Mouse (Mus musculus): ENCODE results near the gene Olfr502.
"Not testable (repeated sequence)": the region's sequence is repeated elsewhere in the genome, so short reads cannot be mapped to it uniquely, and the experiment has no call there.

The Olfr502 gene

DNA sequence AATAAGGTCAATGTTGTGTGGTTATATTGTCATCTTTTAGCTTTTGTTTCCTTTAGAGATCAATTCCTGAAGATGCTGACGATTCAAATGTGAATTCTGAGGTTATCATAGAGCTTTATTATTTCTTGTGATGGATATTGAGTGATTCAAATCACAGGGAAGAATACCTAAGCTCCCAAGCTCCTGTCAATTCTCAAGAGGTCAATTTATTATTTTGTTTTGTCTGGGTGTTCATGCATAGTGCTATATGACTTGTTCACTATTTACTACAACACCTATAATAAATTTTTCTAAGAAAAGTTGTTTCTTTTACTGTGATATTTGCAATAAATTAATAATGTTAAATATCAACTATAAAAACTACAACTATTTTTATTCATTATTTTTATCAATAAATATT is at the start of gene Olfr502:
Olfr502 (minus strand) TSS at position 101 of the 400 bp plus-strand sequence.
- no peak for DNase-seq

DNA sequence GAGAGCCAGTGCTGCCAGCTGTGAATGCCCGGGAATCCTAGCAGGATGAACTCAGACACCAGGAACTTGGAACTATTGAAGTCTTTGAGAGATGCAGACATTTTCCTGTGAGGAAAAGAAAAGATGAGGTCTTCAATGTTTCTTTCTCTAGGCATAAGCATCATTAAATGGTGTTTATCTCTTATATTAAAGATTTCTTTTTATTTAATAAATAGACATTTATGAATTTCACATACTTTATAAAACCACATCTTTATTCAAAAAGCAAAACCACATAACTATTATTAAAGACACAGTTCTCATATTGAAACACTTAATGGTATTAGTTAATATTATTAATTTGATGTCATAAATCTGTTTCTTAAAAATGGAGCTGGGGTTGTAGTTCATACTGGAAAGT is 40.8 kb upstream of the Olfr502 start, which contains the start of gene Olfr504:
Olfr504 (minus strand) TSS at position 101 of the 400 bp plus-strand sequence.
- DNase-seq = no peak

GRCm38 (mm10) chr7:108544227-108544626 is 19.4 kb upstream of the Olfr502 start, which contains the start of gene Olfr503:
Gene Olfr503 (plus strand): TSS chr7:108544527.
- not testable (repeated sequence) for DNase-seq

GRCm38 (mm10) chr7:108542416-108542815 is 17.6 kb upstream of the Olfr502 start:
- DNase-seq = no peak

All from cerebellum, postnatal 10 days (tissue).